Mouse (Mus musculus): Measurements from ENCODE around the gene Golga1.
A peak's percentile ranks its signal among the peaks of the same experiment; 100 is the strongest.

Gene Golga1

DNA sequence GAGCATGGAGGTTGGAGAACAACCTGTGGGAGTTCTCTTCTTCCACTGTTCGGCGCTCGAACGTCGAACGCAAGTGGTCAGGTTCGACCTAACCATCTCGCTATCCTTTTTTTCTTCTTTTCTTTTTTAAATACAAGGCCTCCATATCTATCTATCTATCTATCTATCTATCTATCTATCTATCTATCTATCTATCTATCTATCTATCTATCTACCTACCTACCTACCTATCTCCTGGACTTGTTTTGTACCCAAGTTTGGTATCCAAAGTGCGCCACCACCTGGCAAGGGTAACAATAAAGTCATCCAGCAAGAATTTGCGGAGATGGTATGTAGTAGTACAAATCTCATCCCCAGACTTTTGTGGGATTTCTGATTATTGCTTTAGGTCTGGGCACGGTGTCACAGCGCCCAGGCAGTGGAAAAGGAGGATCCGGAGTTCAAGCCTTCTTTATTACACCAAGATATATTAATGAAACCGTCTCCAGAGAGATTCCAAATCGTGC is 59.7 kb downstream of the Golga1 start, which contains the start of gene Rpl35:
Gene Rpl35 (minus strand): TSS at position 51 of the 506 bp plus-strand sequence.
- no peak for DNase-seq

DNA sequence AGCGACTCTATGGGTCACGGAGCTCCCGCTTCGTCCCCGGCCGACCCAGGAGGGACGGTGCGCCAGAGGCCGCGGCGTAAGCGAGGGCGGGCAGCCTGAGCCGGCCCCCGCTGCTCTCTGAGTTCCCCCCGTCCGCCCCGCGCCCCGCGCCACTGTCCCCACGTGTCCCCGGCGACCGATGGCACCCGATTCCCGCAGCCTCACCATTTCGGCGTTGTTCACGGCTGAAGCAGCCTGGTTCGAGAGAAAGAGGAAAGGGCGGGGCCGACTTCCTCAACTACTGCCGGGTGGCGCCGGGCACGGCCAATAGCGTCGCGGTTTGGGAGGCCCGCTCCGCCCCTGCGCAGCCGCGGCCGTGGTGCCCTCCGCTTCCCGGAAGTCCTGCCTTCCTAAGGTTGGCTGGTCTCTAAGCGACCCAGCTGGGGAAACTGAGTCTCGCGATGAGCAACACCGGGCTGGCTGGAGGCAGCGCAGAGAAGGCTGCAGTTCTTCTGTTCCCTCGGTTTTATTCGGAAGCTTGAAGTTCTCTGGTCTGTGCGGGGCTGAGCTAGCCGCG is 60.4 kb downstream of the Golga1 start, which contains the start of gene Arpc5l:
Gene Arpc5l (plus strand): TSS at position 469 of the 556 bp plus-strand sequence.
- peak; percentile 95 for DNase-seq

DNA sequence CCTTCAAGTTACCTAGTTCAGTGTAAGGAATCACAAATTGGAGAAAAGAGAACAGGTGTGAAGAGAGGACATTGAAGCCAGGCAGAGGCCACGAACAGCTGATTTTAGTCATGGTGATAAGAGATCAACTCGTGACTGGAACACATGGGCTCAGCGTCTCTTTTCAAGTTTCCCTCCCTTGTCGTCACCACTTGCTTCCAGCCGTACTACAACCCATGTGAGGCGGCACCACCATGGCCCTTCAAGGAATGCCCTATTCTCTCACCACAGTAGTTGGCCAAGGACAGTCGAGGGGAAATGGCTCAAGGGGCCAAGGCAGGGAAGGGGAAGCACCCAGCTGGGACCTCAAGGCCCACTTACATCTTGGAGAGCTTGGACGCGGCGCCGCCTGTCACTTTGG is 61.0 kb downstream of the Golga1 start:
- DNase-seq: no peak

DNA sequence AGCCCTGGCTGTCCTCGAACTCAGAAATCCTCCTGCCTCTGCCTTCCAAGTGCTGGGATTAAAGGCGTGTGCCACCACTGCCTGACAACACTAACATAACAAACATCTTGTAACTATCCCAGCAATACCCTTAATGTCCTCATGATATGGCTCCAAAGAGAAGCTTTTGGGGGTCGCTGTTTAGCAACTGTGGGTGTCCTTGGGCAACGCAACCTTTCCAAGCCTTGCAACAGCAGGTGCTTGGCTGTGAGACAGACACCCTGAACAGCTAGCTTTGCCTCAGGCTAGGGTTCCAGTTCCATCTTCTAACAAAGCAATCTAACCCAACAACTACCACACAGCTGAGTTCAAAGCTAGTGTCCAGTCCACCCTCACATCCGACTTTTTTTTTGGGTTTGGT is 61.8 kb downstream of the Golga1 start:
- no peak for DNase-seq

DNA sequence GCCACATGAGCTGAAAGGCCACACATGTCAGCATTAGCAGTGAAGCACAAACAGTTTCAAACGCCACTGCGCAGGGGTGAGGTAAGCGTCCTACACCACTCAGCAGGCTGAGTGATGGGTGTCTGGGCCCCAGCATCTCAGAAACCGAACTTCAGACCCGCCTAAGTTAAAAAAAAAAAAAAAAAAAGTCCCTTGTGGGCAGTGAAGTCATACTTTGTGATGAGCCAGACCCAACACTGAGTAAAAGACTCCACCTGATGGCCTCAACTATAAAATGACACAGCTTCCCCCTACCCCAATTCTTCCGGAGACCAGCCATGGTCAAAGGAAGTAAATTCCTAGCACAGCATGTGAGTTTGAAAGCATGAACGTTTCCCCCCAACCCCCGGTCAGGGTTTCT is 62.2 kb downstream of the Golga1 start:
- no peak for DNase-seq

DNA sequence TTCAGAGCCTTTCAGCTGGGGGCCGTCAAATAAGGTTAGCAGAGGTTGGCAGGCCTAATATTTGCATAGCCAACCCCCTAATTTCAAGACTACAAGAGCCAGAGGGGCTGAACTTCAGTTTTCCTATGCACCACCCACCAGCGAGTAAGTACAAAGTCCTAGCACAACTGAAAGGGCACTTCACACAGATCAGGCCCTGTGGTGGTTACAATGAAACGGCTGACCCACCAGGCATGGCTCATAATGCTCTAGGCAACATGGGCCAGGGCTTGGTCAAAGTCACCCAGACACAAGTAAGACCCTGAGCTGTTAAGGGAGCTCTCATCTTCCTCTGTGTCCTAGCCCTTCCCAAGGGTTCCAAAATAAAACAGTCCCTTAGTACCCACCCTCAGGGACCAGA is 63.5 kb downstream of the Golga1 start:
- no peak for DNase-seq

DNA sequence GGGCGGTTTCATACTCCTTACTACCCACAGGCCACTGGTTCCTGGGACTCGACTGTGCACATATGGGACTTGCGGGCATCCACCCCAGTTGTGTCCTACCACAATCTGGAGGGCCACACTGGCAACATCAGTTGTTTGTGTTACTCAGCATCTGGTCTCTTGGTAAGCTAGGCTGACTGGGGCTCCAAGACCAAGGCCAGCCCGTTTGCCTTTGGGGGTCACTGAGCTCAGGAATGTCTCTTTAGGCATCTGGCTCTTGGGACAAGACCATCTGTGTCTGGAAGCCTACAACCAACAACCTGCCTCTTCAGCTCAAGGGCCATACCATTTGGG is 64.8 kb downstream of the Golga1 start:
- no peak for DNase-seq

DNA sequence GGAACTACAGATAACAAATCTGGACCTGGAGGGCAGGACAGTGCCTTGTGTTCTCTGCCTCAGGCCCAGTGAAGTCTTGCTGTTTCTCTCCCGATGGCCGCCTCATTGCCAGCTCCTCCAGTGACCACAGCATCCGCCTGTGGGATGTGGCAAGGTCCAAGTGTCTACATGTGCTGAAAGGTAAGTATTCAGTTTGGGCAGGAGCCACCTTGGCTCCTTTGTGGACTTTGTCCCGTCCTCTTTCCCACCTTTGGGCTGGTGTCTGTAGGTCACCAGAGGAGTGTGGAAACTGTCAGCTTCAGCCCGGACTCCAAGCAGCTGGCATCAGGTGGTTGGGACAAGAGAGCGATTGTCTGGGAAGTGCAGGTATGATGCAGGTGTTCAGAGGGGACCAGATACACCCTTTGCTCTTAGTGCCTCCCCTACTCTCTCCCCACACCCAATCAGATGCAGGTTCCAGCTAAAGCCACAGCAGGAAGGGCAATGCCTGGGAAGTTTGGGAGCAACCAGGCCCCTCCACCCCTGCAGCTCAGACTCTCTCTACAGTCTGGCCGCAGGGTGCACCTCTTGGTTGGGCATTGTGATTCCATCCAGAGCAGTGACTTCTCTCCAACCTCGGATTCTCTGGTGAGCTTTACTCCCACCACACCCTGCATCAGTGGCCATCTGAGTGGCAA is 65.3 kb downstream of the Golga1 start:
- no peak for DNase-seq

DNA sequence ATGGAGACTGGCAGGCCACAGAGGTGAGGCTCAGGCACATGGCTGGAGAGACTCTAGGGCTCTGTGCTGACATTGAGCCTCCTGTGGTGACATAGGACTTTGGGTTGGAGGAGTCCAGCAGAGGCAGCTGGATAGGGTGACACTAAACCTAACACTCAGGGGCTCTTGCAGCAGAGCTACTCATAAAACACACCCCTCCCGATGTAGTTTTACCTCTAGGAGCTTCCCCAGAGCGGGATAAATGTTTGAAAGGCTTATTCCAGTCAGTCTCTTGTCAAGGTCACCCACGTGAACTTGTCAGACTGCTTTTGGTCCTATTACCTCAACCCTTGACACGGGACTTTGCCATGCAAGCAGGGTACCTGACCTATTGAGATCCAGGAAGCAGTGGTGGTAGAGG is 66.0 kb downstream of the Golga1 start:
- no peak for DNase-seq

DNA sequence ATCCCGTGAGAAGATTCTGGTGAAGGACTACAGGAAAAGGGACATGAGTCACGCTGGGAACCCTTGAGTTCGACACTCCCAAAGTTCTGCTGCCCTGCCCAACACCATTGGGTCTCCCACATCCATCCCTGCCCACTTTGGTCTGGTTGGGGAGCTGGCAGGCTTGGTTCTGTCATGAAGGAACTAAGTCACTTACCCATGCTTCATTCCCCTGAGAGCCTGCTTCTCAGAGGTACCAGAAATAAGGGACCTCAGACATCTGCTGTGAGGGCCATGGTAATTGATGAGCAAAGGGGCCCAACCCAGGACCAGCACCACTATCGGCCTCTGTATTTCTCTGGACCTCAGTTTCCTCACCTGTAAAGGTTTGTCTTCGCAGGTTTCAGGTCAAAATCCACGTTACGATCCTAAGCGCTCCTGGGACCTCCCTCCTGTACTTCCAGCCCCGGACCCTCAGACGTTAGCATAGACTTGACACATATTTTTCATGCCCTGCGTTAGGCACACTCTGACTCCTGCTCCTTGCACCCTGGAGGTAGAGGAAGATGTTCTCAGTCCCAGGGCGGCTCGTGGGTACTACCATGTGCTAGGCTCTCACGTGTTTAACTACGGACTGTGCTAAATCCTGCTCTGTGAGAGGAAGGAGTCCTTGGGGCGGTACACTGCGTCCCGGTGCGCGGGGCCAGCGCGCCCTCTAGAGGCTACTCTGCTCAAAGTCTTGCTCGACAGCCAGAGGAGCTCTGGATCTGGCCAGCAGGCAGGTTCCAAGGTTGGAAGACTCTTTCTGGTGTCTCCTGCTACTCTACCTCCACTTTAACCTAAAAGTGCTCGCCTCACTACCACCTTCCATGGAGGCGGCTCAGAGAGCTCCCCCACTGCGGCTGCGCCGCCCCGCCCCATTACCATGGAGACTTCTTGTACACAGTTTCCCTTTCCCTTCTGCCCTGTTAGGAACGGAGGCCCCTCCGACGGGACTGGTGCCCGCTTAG is 67.7 kb downstream of the Golga1 start, which contains the start of gene Wdr38:
Gene Wdr38 (plus strand): TSS at position 91 of the 989 bp plus-strand sequence.
- peak; percentile 90 for DNase-seq

DNA sequence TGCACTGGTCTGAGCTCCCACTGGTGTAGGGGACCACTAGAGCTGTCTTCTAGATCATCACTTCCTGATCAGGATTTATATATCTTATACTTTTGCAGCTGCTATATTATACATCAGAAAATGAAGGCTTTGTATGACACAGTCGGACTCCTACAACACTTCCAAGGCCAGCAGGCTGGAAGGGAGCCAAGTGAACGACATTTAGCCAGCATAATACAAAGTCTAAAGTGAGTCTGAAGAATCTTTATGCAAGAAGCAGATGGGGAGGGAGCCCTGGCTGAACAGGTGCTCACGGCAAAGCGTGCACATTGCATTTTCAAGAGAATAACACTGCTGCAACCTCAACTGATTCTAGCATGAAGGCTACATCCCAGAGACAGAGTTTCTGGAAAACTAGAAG is 72.9 kb downstream of the Golga1 start:
- DNase-seq: no peak

DNA sequence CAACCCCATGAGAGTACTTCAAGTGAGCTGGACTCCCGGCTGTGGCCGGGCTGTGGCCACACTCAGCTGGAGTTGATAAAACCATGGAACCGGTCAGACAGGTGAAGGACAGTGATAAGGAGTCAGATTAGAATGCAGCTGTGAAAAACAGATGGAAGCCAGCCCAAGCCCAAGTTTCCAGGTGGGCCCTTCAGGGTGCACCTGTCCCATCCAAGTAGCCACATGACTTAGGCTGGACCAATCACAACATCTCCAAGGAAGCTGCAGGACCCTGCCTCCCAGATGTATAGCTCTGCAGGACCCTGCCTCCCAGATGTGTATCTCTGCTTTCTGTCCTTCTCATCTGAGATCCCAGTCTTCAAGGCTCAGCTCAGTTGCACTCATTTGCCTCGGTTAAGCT is 73.3 kb downstream of the Golga1 start:
- DNase-seq: no peak

DNA sequence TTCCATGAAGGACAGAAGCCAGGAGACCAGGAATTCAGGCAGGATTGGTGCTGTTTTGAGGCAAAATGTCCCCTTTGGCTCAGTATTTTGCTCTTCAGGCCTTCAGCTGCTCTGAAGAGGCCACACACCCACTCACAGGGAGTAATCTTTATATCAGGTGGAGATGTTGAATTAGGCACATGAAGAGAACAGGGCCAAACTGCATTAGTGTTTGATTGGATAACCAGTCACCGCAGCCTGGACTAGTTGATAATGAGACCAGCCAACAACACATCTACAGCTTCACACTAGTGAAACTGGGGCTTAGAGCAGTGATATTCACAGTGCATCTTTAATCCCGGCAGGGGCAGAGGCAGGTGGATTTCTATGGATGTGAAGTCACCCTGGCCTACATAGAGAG is 76.4 kb downstream of the Golga1 start:
- DNase-seq: no peak

DNA sequence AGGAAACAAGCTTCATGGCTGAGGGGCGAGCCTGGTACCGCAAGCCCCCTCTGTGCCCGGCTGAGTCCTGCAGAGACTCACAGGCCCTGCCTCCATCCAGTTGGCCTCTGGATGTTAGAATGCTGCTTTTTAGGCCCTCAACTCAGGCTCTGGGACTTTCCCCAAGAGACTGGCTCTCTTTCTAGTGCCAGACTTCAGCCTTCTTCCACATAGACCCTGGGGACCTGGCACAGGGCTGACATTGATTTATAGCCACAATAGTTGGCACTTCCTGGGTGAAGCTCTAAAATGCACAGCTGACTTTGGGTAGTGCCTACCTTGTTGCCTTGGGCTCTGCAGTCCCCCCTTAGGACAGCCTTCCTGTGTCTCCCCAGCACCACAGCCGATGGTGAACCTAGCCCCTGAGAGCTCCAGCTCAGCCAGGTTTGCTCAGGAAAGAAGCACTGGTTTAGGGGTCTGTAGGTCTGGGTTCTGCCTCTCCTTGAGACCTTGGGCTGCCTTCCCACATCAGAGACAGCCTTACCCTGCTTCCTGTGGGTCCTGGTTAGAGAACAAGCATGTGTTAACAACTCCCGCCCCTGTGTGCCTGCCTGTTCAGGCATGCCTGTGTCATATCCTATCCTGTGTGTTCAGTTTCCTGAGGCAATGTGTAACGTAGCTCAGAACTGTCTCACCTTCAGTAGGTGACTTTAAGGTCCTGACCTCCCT is 77.4 kb downstream of the Golga1 start:
- no peak for DNase-seq

DNA sequence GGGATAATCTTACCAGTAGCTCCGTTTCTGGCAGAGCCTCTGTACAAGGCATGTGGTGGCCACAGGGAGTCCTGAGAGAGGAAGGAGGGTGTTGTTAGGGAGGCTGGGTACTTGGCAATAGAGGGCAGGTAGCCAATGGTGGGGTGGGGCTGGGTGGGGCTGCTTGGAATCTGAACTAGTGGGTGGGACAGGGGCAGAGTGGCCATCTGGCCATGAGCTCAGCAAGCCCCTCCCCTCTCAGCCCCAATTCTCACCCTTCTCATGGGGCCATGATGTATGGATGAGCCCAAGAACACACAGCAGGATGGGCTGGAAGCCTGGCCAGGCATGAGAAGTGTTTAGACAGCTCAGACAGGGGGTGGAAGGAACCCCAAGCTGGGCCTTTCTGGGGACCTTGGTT is 78.0 kb downstream of the Golga1 start:
- DNase-seq: no peak

DNA sequence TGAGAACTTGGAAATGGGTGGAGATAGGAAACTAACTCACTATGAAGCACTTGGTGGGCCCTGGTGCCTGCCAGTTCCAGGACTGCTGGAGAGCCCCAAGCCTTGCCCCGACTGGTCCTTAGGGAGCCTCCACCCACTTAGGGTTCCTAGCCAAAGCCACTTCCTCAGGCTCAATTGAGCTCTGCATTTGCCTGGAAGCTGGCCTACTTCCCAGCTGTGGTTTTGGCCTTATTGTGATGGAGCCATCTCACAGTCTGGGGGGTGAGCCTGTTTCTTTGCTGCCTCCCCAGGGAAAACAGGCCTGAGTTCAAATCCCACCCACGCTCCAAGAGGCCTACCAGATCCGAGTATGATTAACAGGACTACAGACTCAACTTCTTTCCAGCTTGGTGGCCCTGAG is 78.8 kb downstream of the Golga1 start:
- DNase-seq: no peak

DNA sequence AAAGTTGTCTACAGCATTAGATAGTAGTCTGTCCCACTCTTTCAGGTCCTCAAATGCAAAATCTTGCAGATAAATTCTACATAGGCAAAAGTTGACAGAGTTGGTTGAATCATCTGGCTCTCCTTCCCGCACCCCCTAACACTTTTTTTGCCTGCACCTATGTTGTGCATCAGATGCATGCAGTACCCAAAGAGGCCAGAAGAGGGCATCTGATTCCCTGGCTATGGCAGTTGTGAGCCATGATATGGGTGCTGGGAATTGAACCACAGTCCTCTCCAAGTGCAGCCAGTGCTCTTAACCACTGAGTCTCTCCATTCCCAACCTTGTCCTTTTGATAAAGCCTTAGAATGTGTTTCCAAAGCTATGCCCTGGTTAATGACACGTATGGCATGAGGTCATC is 81.9 kb downstream of the Golga1 start:
- no peak for DNase-seq

DNA sequence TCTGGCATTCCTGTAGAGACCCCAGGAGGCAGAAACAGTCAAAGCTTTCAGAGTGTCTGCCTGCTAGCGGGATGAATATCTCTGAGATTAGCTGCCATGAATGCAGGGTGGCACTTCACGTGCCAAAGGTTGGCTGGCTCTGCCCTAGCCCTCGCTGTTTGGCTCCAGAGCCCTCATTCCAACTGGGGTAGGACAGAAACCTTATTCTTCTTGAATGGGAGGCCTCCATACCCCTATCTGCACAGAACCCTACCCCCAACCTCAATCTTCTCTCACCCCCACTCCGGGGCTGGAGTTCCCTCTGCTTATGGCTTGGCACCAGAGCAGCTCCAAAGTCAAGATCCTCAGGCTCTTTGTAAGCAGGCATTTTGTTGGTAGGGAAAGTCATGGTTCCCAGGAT is 87.5 kb downstream of the Golga1 start:
- DNase-seq: no peak

DNA sequence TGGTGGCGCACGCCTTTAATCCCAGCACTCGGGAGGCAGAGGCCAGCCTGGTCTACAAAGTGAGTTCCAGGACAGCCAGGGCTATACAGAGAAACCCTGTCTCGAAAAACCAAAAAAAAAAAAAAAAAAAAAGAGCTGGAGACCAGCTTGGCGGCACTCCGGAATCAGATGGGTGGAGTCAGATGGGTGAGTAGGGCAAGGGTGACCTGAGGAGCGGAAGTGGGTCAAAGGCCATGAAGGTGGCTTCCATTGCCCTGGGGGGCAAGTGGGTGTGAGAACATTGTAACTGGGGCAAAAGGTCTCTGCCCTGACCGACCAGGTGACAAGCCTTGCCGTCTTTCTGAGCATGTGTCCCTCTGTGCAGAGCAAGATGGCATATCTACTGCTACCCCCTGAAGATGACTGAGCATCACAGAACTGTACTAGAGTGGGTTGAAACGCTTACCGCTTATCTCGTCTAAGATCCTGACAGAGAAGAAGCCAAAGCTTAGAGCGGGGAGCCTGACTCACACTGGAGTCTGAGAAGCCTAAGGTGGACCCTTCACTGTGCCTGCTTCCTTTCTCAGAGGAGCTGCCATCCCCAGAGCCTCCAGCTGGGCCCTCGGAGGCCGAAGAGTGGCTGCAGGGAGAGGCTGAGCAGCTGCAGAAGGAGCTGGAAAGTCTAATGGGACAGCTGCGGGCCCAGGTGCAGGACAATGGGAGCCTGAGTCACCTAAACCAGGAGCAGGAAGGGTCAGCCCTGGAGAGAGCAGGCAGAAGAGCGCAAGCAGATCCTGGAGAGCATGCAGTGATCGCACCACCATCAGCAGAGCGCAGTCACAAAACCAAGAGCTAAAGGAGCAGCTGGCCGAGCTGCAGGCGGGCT is 89.2 kb downstream of the Golga1 start:
- no peak for DNase-seq

DNA sequence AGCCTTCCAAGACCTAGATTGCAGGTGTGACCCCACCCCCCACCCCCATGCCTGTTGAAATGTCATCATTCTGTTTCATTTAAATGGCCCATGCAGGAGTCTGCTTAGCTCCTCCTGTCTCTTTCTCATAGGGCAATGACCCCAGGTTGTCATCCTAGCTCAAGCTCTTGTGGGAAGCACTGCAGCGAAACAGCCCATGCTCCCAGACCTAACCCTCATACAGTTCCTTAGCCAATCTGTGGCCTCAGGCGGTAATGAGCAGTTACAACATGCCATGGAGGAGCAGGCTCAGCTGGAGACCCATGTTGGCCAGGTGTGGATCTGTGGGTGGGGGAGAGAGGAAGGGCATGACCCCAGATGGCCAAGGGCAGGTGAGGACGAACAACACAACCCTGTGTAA is 90.2 kb downstream of the Golga1 start:
- no peak for DNase-seq

DNA sequence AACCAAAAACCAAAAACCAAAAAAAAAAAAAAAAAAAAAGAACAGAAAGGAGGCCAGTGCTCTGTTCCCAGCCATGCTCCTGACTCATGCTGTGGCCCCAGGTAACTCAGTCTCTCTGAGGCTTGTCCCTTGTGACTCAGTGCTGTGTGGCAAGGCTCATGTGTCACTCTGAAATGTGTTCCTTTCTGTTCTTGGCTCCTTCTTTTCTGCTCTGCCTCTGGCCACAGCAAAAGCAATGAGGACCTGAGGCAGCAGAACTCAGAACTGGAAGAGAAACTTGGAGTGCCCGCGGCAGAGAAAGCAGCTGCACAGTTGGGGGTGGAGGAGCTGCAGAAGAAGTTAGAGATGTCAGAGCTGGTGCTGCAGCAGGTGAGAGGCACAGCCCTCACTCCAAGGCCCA is 91.2 kb downstream of the Golga1 start:
- no peak for DNase-seq

DNA sequence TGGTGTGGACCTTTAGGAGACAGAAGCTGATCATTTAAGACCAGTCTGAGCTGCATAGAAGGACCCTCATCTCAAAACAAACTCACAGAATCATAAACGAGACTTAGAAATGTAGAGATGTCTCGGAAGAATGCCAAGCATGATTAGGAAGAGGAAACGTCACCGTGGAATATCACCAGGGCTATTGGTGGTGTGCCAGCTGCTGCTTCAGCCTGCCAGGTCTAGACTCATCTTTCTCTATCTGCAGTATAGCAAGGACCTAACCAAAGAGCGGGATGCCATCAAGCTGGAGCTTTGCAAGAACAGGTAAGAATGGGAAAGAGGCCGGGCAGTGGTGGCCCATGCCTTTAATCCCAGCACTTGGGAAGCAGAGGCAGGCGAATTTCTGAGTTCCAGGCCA is 91.6 kb downstream of the Golga1 start:
- DNase-seq: no peak

Measured in right cerebral cortex, adult 18-20 months (tissue).